ENCODE assay signal across 10 mouse cellular contexts in genomic region chr19:55896629-55897028, GRCm38 (mm10).
DNase-seq lines count a peak whose midpoint lies in the region; ATAC-seq and TF ChIP-seq lines count a peak whose summit lies in the region.
"Had no signal": no experiment of that assay in that cellular context is flagged by ENCODE, and none has a peak within 500 bp of the region (broad histone marks: within the 10 kb centered on the region; RNA-seq: fewer than 3 reads in every experiment).

No protein-coding gene starts in this region.

- no peak overlapping the region for H3K27ac ChIP-seq in lung, embryonic 14.5 days (ENCODE audit: low read depth)
- no peak overlapping the region for H3K27ac ChIP-seq in lung, postnatal 0 days (ENCODE audit: low read length)
- 0 out of 2 replicates have a peak overlapping the region, but pooled peaks have one; percentile 5 for H3K27ac ChIP-seq in embryonic facial prominence, embryonic 12.5 days
- no peak overlapping the region for H3K27ac ChIP-seq in hindbrain, embryonic 15.5 days (replicated peaks)
- H3K27ac ChIP-seq in neural tube, embryonic 14.5 days (ENCODE audit: low read depth, low read length) = no peak overlapping the region

- ATAC-seq in lung, embryonic 14.5 days (ENCODE audit: insufficient read depth) = no peak
- ATAC-seq in lung, postnatal 0 days = no peak
- ATAC-seq in embryonic facial prominence, embryonic 12.5 days (ENCODE audit: insufficient number of reproducible peaks, insufficient read depth, low FRiP score, low TSS enrichment) = no peak
- no peak for ATAC-seq in hindbrain, embryonic 15.5 days (ENCODE audit: low FRiP score, low read depth)
- ATAC-seq in neural tube, embryonic 14.5 days (ENCODE audit: low read depth) = no peak

- DNase-seq in lung, embryonic 14.5 days = peak; percentile 43
- no peak for DNase-seq in lung, postnatal 0 days (ENCODE audit: low spot score)
- DNase-seq in B cell, adult 2 months = no peak
- no peak for DNase-seq in cerebellum, postnatal 4 days (ENCODE audit: low spot score in 2 of 2)
- DNase-seq in kidney, adult 9 months = no peak
- DNase-seq: adrenal gland, adult 2 months; cerebellum, adult 9-11 months had no signal

- no peak for TF ChIP-seq CTCF in lung, embryonic 14.5 days (IDR thresholded peaks at IDR 0.05; ENCODE audit: low read depth)
- TF ChIP-seq CTCF in lung, postnatal 0 days (IDR thresholded peaks at IDR 0.05) = no peak

- H3K36me3 ChIP-seq in lung, embryonic 14.5 days (ENCODE audit: insufficient read depth) = no peaks in the 10 kb centered on the region
- no peaks in the 10 kb centered on the region for H3K36me3 ChIP-seq in lung, postnatal 0 days (ENCODE audit: insufficient read depth, low read length)
- H3K36me3 ChIP-seq in embryonic facial prominence, embryonic 12.5 days = no peaks in the 10 kb centered on the region
- H3K36me3 ChIP-seq in hindbrain, embryonic 15.5 days = no peaks in the 10 kb centered on the region
- no peaks in the 10 kb centered on the region for H3K36me3 ChIP-seq in neural tube, embryonic 14.5 days (ENCODE audit: control insufficient read depth, insufficient read depth, low read length)

- no peak overlapping the region for H3K4me3 ChIP-seq in lung, embryonic 14.5 days (ENCODE audit: low read depth, low read length)
- no peak overlapping the region for H3K4me3 ChIP-seq in lung, postnatal 0 days (ENCODE audit: low read depth, low read length)
- no peak overlapping the region for H3K4me3 ChIP-seq in embryonic facial prominence, embryonic 12.5 days
- no peak overlapping the region for H3K4me3 ChIP-seq in hindbrain, embryonic 15.5 days
- no peak overlapping the region for H3K4me3 ChIP-seq in neural tube, embryonic 14.5 days (ENCODE audit: low read depth, low read length)

- TF ChIP-seq EP300 in lung, postnatal 0 days (IDR thresholded peaks at IDR 0.05) = no peak

- H3K9me3 ChIP-seq in lung, embryonic 14.5 days (ENCODE audit: low read depth, low read length) = no peaks in the 10 kb centered on the region
- H3K9me3 ChIP-seq in lung, postnatal 0 days (ENCODE audit: low read length) = no peaks in the 10 kb centered on the region
- no peaks in the 10 kb centered on the region for H3K9me3 ChIP-seq in embryonic facial prominence, embryonic 12.5 days
- H3K9me3 ChIP-seq in hindbrain, embryonic 15.5 days = no peaks in the 10 kb centered on the region
- H3K9me3 ChIP-seq in neural tube, embryonic 14.5 days (ENCODE audit: control insufficient read depth, low read length) = no peaks in the 10 kb centered on the region

- H3K9ac ChIP-seq in lung, embryonic 14.5 days = no peak overlapping the region
- no peak overlapping the region for H3K9ac ChIP-seq in lung, postnatal 0 days (replicated peaks; ENCODE audit: low read depth)
- H3K9ac ChIP-seq in embryonic facial prominence, embryonic 12.5 days = no peak overlapping the region; the same call in 1 of the 2 replicates
- no peak overlapping the region for H3K9ac ChIP-seq in hindbrain, embryonic 15.5 days
- no peak overlapping the region for H3K9ac ChIP-seq in neural tube, embryonic 14.5 days (replicated peaks; ENCODE audit: low read depth, low read length)

- H3K4me1 ChIP-seq in lung, embryonic 14.5 days (ENCODE audit: insufficient read depth) = peaks cover 11% of the 10 kb centered on the region
- H3K4me1 ChIP-seq in lung, postnatal 0 days (ENCODE audit: insufficient read depth, low read depth, low read length) = peaks cover 10% of the 10 kb centered on the region; the same call in 1 of the 2 replicates
- peaks cover 69% of the 10 kb centered on the region for H3K4me1 ChIP-seq in embryonic facial prominence, embryonic 12.5 days
- peaks cover 10% of the 10 kb centered on the region for H3K4me1 ChIP-seq in hindbrain, embryonic 15.5 days (replicated peaks)
- H3K4me1 ChIP-seq in neural tube, embryonic 14.5 days (ENCODE audit: control insufficient read depth, insufficient read depth, low read length) = peaks cover 16% of the 10 kb centered on the region

- 18% methylated on average over 10 of the region's 10 CpGs for WGBS in lung, embryonic 14.5 days
- WGBS in lung, postnatal 0 days = 59% methylated on average over 10 of the region's 10 CpGs
- WGBS in embryonic facial prominence, embryonic 12.5 days = 8% methylated on average over 10 of the region's 10 CpGs
- WGBS in hindbrain, embryonic 15.5 days = 8% methylated on average over 10 of the region's 10 CpGs
- 5% methylated on average over 10 of the region's 10 CpGs for WGBS in neural tube, embryonic 14.5 days

- H3K27me3 ChIP-seq in lung, embryonic 14.5 days (ENCODE audit: insufficient read depth, low read length) = 0 out of 2 replicates have a peak, but pooled peaks cover 7% of the 10 kb centered on the region
- no peaks in the 10 kb centered on the region for H3K27me3 ChIP-seq in lung, postnatal 0 days (replicated peaks; ENCODE audit: insufficient read depth, low read length)
- H3K27me3 ChIP-seq in embryonic facial prominence, embryonic 12.5 days = no peaks in the 10 kb centered on the region; the same call in 1 of the 2 replicates
- H3K27me3 ChIP-seq in hindbrain, embryonic 15.5 days = peaks cover 48% of the 10 kb centered on the region
- H3K27me3 ChIP-seq in neural tube, embryonic 14.5 days (ENCODE audit: control insufficient read depth, insufficient read depth, low read length) = peaks cover 21% of the 10 kb centered on the region; the same call in 1 of the 2 replicates

- H3K4me2 ChIP-seq in lung, embryonic 14.5 days = peak overlapping the region; percentile 22
- no peak overlapping the region for H3K4me2 ChIP-seq in lung, postnatal 0 days (replicated peaks; ENCODE audit: low read depth, low read length)
- H3K4me2 ChIP-seq in embryonic facial prominence, embryonic 12.5 days (replicated peaks) = peak overlapping the region; percentile 68; the same call in 1 of the 2 replicates
- peak overlapping the region; percentile 20; the same call in 1 of the 2 replicates for H3K4me2 ChIP-seq in hindbrain, embryonic 15.5 days
- H3K4me2 ChIP-seq in neural tube, embryonic 14.5 days (ENCODE audit: low read depth, low read length) = 0 out of 2 replicates have a peak overlapping the region, but pooled peaks have one; percentile 4
